Mouse (Mus musculus): ENCODE data around the gene Tdpoz1. TPM values are rescaled to one million over a fixed set of nuclear protein-coding genes. Genes with fewer than 3 reads are reported as not detected.

Gene Tdpoz1
- polyA plus RNA-seq (2021; fragmentation: Nextera tagmentation): not detected in 2 replicates
- long read RNA-seq, experiment 1: 0 reads
- long read RNA-seq, experiment 2: 0 reads

GRCm38 (mm10) chr3:93676210-93676609 is at the start of gene Tdpoz1:
TSS of gene Tdpoz1 (minus strand) at chr3:93676310.

GRCm38 (mm10) chr3:93692970-93693369 is 16.9 kb upstream of the Tdpoz1 start, which contains the start of gene Gm37596:
TSS of gene Gm37596 (minus strand) at chr3:93693070.

GRCm38 (mm10) chr3:93652586-93652985 is 23.5 kb downstream of the Tdpoz1 start, which contains the start of gene Tdpoz2:
TSS of gene Tdpoz2 (minus strand) at chr3:93652686.

Other genes with a start within 250 kb of the Tdpoz1 start
- gene Tchh, start 234.0 kb downstream of the Tdpoz1 start, polyA plus RNA-seq (2021; fragmentation: Nextera tagmentation): 1.2 TPM in 2 replicates
- gene Tchhl1, start 207.6 kb downstream of the Tdpoz1 start, polyA plus RNA-seq (2021; fragmentation: Nextera tagmentation): not detected in 2 replicates
- gene S100a11, start 155.8 kb downstream of the Tdpoz1 start, polyA plus RNA-seq (2021; fragmentation: Nextera tagmentation): 20.3 and 32.9 TPM in 2 replicates
- 113 and 115 TPM in 2 replicates for gene S100a10, start 121.2 kb downstream of the Tdpoz1 start, polyA plus RNA-seq (2021; fragmentation: Nextera tagmentation)
- gene Tdpoz2, start 23.6 kb downstream of the Tdpoz1 start, polyA plus RNA-seq (2021; fragmentation: Nextera tagmentation): not detected in 2 replicates
- not detected in 2 replicates for gene Gm37596, start 16.8 kb upstream of the Tdpoz1 start, polyA plus RNA-seq (2021; fragmentation: Nextera tagmentation)
- gene Gm5773, start 96.7 kb upstream of the Tdpoz1 start, polyA plus RNA-seq (2021; fragmentation: Nextera tagmentation): not detected in 2 replicates
- not detected in 2 replicates for gene Tdpoz4, start 120.1 kb upstream of the Tdpoz1 start, polyA plus RNA-seq (2021; fragmentation: Nextera tagmentation)
- not detected in 2 replicates for gene Tdpoz3, start 149.7 kb upstream of the Tdpoz1 start, polyA plus RNA-seq (2021; fragmentation: Nextera tagmentation)